ENCODE assay signal across 9 mouse cellular contexts in genomic region chr8:91134659-91135058, GRCm38 (mm10).
DNase-seq lines count a peak whose midpoint lies in the region; ATAC-seq and TF ChIP-seq lines count a peak whose summit lies in the region.
"Had no signal": no experiment of that assay in that cellular context is flagged by ENCODE, and none has a peak within 500 bp of the region (broad histone marks: within the 10 kb centered on the region; RNA-seq: fewer than 3 reads in every experiment).

No protein-coding gene starts in this region.

- no peak for TF ChIP-seq CTCF in hindbrain, postnatal 0 days (IDR thresholded peaks at IDR 0.05; ENCODE audit: low read depth)

- H3K36me3 ChIP-seq in heart, embryonic 10.5 days, result peaks cover under 1% of the 10 kb centered on the region; the same call in 1 of the 2 replicates
- H3K36me3 ChIP-seq in embryonic facial prominence, embryonic 10.5 days (replicated peaks), result peaks cover under 1% of the 10 kb centered on the region
- no peaks in the 10 kb centered on the region for H3K36me3 ChIP-seq in hindbrain, postnatal 0 days (ENCODE audit: insufficient read depth, low read length)
- peaks cover 13% of the 10 kb centered on the region; the same call in 1 of the 2 replicates for H3K36me3 ChIP-seq in midbrain, embryonic 14.5 days (ENCODE audit: control insufficient read depth, insufficient read depth, low read length)

- no peak for DNase-seq in heart, embryonic 10.5 days (ENCODE audit: low spot score)
- DNase-seq in heart, adult 8-10 months (ENCODE audit: low spot score), result no peak
- no peak for DNase-seq in embryonic facial prominence, embryonic 10.5 days (ENCODE audit: low spot score)
- DNase-seq in hindbrain, postnatal 0 days (ENCODE audit: low spot score), result no peak
- no peak for DNase-seq in midbrain, embryonic 14.5 days
- DNase-seq in urinary bladder, adult 18-20 months (ENCODE audit: low spot score in 2 of 2), result no peak
- no peak for DNase-seq in thymus, postnatal 36 days
- DNase-seq in left cerebral cortex, adult 8-10 months (ENCODE audit: low spot score in 2 of 2), result no peak

- peak overlapping the region; percentile 82 for H3K4me3 ChIP-seq in heart, embryonic 10.5 days
- peak overlapping the region; percentile 91 for H3K4me3 ChIP-seq in embryonic facial prominence, embryonic 10.5 days
- H3K4me3 ChIP-seq in hindbrain, postnatal 0 days (ENCODE audit: low read length), result peak overlapping the region; percentile 98; the same call in 1 of the 2 replicates
- peak overlapping the region; percentile 97 for H3K4me3 ChIP-seq in midbrain, embryonic 14.5 days (replicated peaks; ENCODE audit: low read depth, low read length)

- H3K4me2 ChIP-seq in hindbrain, postnatal 0 days (ENCODE audit: low read depth, low read length), result peak overlapping the region; percentile 48
- H3K4me2 ChIP-seq in midbrain, embryonic 14.5 days (ENCODE audit: low read length), result peak overlapping the region; percentile 30

- no peaks in the 10 kb centered on the region for H3K27me3 ChIP-seq in heart, embryonic 10.5 days (ENCODE audit: insufficient read depth, poor library complexity, severe bottlenecking)
- no peaks in the 10 kb centered on the region for H3K27me3 ChIP-seq in embryonic facial prominence, embryonic 10.5 days (replicated peaks; ENCODE audit: low read depth, poor library complexity, severe bottlenecking)
- H3K27me3 ChIP-seq in hindbrain, postnatal 0 days (ENCODE audit: insufficient read depth, low read length), result no peaks in the 10 kb centered on the region
- H3K27me3 ChIP-seq in midbrain, embryonic 14.5 days (ENCODE audit: control insufficient read depth, insufficient read depth, low read length), result no peaks in the 10 kb centered on the region
- H3K27me3 ChIP-seq: CH12.LX had no signal

- 62% methylated on average over 12 of the region's 12 CpGs for WGBS in heart, embryonic 10.5 days
- 64% methylated on average over 12 of the region's 12 CpGs for WGBS in embryonic facial prominence, embryonic 10.5 days
- 42% methylated on average over 12 of the region's 12 CpGs for WGBS in hindbrain, postnatal 0 days
- WGBS in midbrain, embryonic 14.5 days, result 45% methylated on average over 12 of the region's 12 CpGs

- H3K9me3 ChIP-seq in heart, embryonic 10.5 days, result no peaks in the 10 kb centered on the region
- no peaks in the 10 kb centered on the region for H3K9me3 ChIP-seq in embryonic facial prominence, embryonic 10.5 days
- no peaks in the 10 kb centered on the region for H3K9me3 ChIP-seq in hindbrain, postnatal 0 days (ENCODE audit: low read length)
- H3K9me3 ChIP-seq in midbrain, embryonic 14.5 days (ENCODE audit: control insufficient read depth, low read length), result no peaks in the 10 kb centered on the region

- no peak for ATAC-seq in hindbrain, postnatal 0 days
- no peak for ATAC-seq in midbrain, embryonic 14.5 days (ENCODE audit: low FRiP score, low TSS enrichment)

- H3K27ac ChIP-seq in heart, embryonic 10.5 days, result peak overlapping the region; percentile 65; the same call in 1 of the 2 replicates
- peak overlapping the region; percentile 77 for H3K27ac ChIP-seq in embryonic facial prominence, embryonic 10.5 days (replicated peaks)
- H3K27ac ChIP-seq in hindbrain, postnatal 0 days, result peak overlapping the region; percentile 72
- H3K27ac ChIP-seq in midbrain, embryonic 14.5 days (replicated peaks; ENCODE audit: low read depth, low read length), result peak overlapping the region; percentile 75

- H3K9ac ChIP-seq in hindbrain, postnatal 0 days (replicated peaks; ENCODE audit: low read length), result no peak overlapping the region
- no peak overlapping the region; the same call in 1 of the 2 replicates for H3K9ac ChIP-seq in midbrain, embryonic 14.5 days (replicated peaks; ENCODE audit: low read length)

- H3K4me1 ChIP-seq in heart, embryonic 10.5 days, result peaks cover 16% of the 10 kb centered on the region; the same call in 1 of the 2 replicates
- peaks cover 34% of the 10 kb centered on the region for H3K4me1 ChIP-seq in embryonic facial prominence, embryonic 10.5 days
- peaks cover 6% of the 10 kb centered on the region for H3K4me1 ChIP-seq in hindbrain, postnatal 0 days (ENCODE audit: insufficient read depth, low read length)
- H3K4me1 ChIP-seq in midbrain, embryonic 14.5 days (ENCODE audit: control insufficient read depth, insufficient read depth, low read length), result peaks cover 10% of the 10 kb centered on the region
